Mouse (Mus musculus) erythroblast, adult 5-6 weeks (primary cell): ENCODE data around the gene Thrb. TPM values are rescaled to one million over a fixed set of nuclear protein-coding genes. Genes with fewer than 3 reads are reported as not detected.

Experiments used
- ATAC-seq: replicated peaks from 2 replicates; pipeline ENCODE4 v1.8.0; 2016; ENCODE audit warnings: moderate number of reproducible peaks, mild to moderate bottlenecking, moderate TSS enrichment, inconsistent platforms; ENCODE audit not compliant: poor library complexity, low FRiP score, severe bottlenecking
- total RNA-seq, 2 experiments: library from RNA; stranded (forward) in 1 of 2; stranded (reverse) in 1 of 2; fragments of 150-400 nt in 1 of 2; fragments of 200-764, 138-1000 nt in 1 of 2; gene quantifications; 2 replicates each; pipeline versions ENCODE4 v1.2.3 to v1.2.4; 2015 to 2017; ENCODE audit warnings: low replicate concordance in 2 of 2

Thrb gene
- total RNA-seq, 2 experiments from 2014 or later: not detected

GRCm38 (mm10) chr14:17697920-17698632 is 38.0 kb downstream of the Thrb start:
- ATAC-seq: no peak

GRCm38 (mm10) chr14:17700228-17700627 is 40.2 kb downstream of the Thrb start:
- ATAC-seq: no peak

- ATAC-seq: no peak
Measured at GRCm38 (mm10) chr14:17713297-17713904, 53.3 kb downstream of the Thrb start.

GRCm38 (mm10) chr14:17719494-17719893 is 59.4 kb downstream of the Thrb start:
- no peak for ATAC-seq

GRCm38 (mm10) chr14:17722824-17723445 is 62.9 kb downstream of the Thrb start:
- no peak for ATAC-seq

GRCm38 (mm10) chr14:17724577-17724976 is 64.5 kb downstream of the Thrb start:
- no peak for ATAC-seq

- ATAC-seq: no peak
Measured at GRCm38 (mm10) chr14:17726906-17727305, 66.8 kb downstream of the Thrb start.

- no peak for ATAC-seq
Measured at GRCm38 (mm10) chr14:17727878-17728277, 67.8 kb downstream of the Thrb start.

- no peak for ATAC-seq
Measured at GRCm38 (mm10) chr14:17728889-17729288, 68.8 kb downstream of the Thrb start.

GRCm38 (mm10) chr14:17731020-17731419 is 71.0 kb downstream of the Thrb start:
- no peak for ATAC-seq

- no peak for ATAC-seq
Measured at GRCm38 (mm10) chr14:17733077-17733778, 73.2 kb downstream of the Thrb start.

- ATAC-seq: no peak
Measured at GRCm38 (mm10) chr14:17733779-17734137, 73.7 kb downstream of the Thrb start.

GRCm38 (mm10) chr14:17735440-17735839 is 75.4 kb downstream of the Thrb start:
- no peak for ATAC-seq

- no peak for ATAC-seq
Measured at GRCm38 (mm10) chr14:17740903-17741302, 80.8 kb downstream of the Thrb start.

GRCm38 (mm10) chr14:17742264-17742663 is 82.2 kb downstream of the Thrb start:
- no peak for ATAC-seq

- no peak for ATAC-seq
Measured at GRCm38 (mm10) chr14:17742902-17743712, 83.0 kb downstream of the Thrb start.

- no peak for ATAC-seq
Measured at GRCm38 (mm10) chr14:17743713-17744158, 83.7 kb downstream of the Thrb start.

- no peak for ATAC-seq
Measured at GRCm38 (mm10) chr14:17747922-17748321, 87.9 kb downstream of the Thrb start.

- no peak for ATAC-seq
Measured at GRCm38 (mm10) chr14:17748945-17749344, 88.9 kb downstream of the Thrb start.

- no peak for ATAC-seq
Measured at GRCm38 (mm10) chr14:17751911-17752310, 91.8 kb downstream of the Thrb start.
